Mouse (Mus musculus): Measurements from ENCODE around the gene Smg9. TPM values are rescaled to one million over a fixed set of nuclear protein-coding genes. Genes with fewer than 3 reads are reported as not detected.

Smg9 gene
- polyA plus RNA-seq, 1 experiment: not detected

- TF ChIP-seq POLR2A (IDR thresholded peaks at IDR 0.05; ENCODE audit: insufficient read depth, low read depth, low read length) (no peak), CTCF (IDR thresholded peaks at IDR 0.05; ENCODE audit: insufficient read depth, low read depth, low read length) (no peak)
Observed at GRCm38 (mm10) chr7:24442313-24442712, 42.9 kb downstream of the Smg9 start.

DNA sequence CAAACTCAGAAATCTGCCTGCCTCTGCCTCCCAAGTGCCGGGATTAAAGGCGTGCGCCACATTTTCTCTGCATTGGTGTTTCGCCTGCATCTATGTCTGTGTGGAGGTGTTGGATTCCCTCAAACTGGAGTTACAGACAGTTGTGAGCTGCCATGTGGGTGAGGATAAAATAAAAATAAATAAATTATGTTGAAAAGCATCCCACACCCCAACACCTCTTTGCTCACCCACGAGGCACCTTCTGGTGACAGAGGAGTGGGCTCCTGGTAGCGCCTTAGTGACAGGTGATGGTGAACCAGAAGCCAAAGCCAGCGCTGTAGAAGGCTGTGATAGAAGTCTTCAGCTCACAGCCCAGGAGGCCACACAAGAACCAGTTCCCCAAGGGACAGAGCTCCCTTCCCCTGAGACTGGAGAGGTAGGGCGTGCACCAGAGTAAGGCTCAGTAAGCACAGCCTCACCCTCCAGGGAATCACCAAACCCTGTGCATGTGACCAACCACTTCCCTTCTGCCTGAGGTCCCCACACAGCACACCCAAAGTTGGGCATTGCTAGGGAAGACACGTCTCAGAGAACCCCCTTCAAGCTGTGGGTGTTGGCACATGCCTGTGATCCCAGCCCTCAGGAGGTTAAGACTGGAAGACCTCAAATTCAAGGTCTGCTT, 46.0 kb downstream of the Smg9 start:
- WGBS: 90% methylated on average over 9 of the region's 9 CpGs

More at GRCm38 (mm10) chr7:24442313-24442712, 42.9 kb downstream of the Smg9 start:
- WGBS: 69% methylated on average over 8 of the region's 8 CpGs
- no peak overlapping the region for H3K27ac ChIP-seq (ENCODE audit: insufficient read depth, low read depth, low read length)
- peaks cover 11% of the 10 kb centered on the region for H3K4me1 ChIP-seq (ENCODE audit: control insufficient read depth, insufficient read depth, low read length)
- no peak overlapping the region for H3K4me3 ChIP-seq (ENCODE audit: insufficient read depth, low read depth, low read length)

DNA sequence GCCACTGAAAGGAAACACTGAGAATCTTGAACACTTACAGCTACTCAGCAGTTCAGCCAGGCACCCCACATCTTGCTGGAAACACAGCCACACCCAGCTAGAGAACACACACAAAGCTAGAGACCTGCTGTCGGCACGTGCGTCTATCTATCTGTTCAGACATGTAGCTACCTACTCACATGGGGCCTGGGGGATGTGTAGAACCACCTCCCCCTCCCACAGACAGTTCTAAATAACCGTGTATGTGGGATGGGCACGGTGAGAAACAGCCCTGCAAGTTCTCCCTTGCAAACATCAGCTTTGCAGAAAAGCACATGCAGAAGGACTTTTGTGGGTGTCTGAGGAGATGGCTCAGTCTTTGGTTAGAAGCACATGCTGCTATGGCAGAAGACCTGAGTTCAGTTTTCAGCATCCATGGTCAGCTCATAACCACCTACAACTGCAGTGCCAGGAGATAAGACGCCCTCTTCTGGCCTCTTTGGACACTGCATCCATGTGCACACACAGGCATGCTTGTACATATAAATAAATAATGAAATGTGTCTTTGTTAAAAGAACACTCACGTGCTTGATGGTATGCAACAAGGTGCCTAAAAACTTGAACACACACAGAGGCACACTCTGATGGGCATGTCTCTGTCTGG, 47.4 kb downstream of the Smg9 start:
- H3K4me3 ChIP-seq (ENCODE audit: insufficient read depth, low read depth, low read length): no peak overlapping the region
- peaks cover 9% of the 10 kb centered on the region for H3K4me1 ChIP-seq (ENCODE audit: control insufficient read depth, insufficient read depth, low read length)
- TF ChIP-seq CTCF (IDR thresholded peaks at IDR 0.05; ENCODE audit: insufficient read depth, low read depth, low read length) (no peak), POLR2A (IDR thresholded peaks at IDR 0.05; ENCODE audit: insufficient read depth, low read depth, low read length) (no peak)
- WGBS: 58% methylated on average over 7 of the region's 7 CpGs
- H3K27ac ChIP-seq (ENCODE audit: insufficient read depth, low read depth, low read length): no peak overlapping the region

More for the DNA sequence above, 46.0 kb downstream of the Smg9 start:
- Histone ChIP-seq H3K4me3 (ENCODE audit: insufficient read depth, low read depth, low read length) (no peak overlapping the region), H3K4me1 (ENCODE audit: control insufficient read depth, insufficient read depth, low read length) (peaks cover 8% of the 10 kb centered on the region), H3K27ac (ENCODE audit: insufficient read depth, low read depth, low read length) (no peak overlapping the region)
- TF ChIP-seq POLR2A (IDR thresholded peaks at IDR 0.05; ENCODE audit: insufficient read depth, low read depth, low read length) (no peak), CTCF (IDR thresholded peaks at IDR 0.05; ENCODE audit: insufficient read depth, low read depth, low read length) (no peak)

- whole genome bisulfite sequencing: 40% methylated on average over 14 of the region's 14 CpGs
- no peak overlapping the region for H3K27ac ChIP-seq (ENCODE audit: insufficient read depth, low read depth, low read length)
Observed at GRCm38 (mm10) chr7:24448782-24449517, 49.5 kb downstream of the Smg9 start.

DNA sequence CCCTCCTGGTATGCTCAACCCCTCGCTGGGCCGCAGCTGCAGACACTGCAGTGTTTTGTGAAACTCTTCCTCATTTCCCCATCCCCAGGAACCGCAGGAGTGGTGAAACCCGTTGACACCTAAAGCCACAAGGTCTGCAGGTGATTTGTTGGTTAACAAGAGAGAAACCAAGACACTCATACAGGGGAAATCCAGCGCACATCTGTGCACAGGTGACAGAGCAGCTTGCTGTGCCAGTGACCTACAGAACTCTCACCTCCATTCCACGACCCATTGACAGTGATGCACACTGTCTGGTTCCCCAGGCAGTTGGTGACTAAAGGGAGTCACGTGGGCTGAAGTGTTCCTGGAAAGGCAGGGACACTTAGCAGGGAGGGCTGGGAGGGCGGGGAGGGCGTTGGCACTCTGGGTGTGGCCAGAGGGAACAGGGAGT, 51.2 kb downstream of the Smg9 start:
- no peak for TF ChIP-seq CTCF (IDR thresholded peaks at IDR 0.05; ENCODE audit: insufficient read depth, low read depth, low read length)
- no peak for TF ChIP-seq POLR2A (IDR thresholded peaks at IDR 0.05; ENCODE audit: insufficient read depth, low read depth, low read length)
- Histone ChIP-seq H3K4me3 (ENCODE audit: insufficient read depth, low read depth, low read length) (no peak overlapping the region), H3K27ac (ENCODE audit: insufficient read depth, low read depth, low read length) (no peak overlapping the region), H3K4me1 (ENCODE audit: control insufficient read depth, insufficient read depth, low read length) (peaks cover 9% of the 10 kb centered on the region)
- 74% methylated on average over 9 of the region's 9 CpGs for WGBS

More at GRCm38 (mm10) chr7:24448782-24449517, 49.5 kb downstream of the Smg9 start:
- H3K4me3 ChIP-seq (ENCODE audit: insufficient read depth, low read depth, low read length): no peak overlapping the region
- peaks cover 9% of the 10 kb centered on the region for H3K4me1 ChIP-seq (ENCODE audit: control insufficient read depth, insufficient read depth, low read length)
- TF ChIP-seq CTCF (IDR thresholded peaks at IDR 0.05; ENCODE audit: insufficient read depth, low read depth, low read length) (no peak), POLR2A (IDR thresholded peaks at IDR 0.05; ENCODE audit: insufficient read depth, low read depth, low read length) (no peak)

DNA sequence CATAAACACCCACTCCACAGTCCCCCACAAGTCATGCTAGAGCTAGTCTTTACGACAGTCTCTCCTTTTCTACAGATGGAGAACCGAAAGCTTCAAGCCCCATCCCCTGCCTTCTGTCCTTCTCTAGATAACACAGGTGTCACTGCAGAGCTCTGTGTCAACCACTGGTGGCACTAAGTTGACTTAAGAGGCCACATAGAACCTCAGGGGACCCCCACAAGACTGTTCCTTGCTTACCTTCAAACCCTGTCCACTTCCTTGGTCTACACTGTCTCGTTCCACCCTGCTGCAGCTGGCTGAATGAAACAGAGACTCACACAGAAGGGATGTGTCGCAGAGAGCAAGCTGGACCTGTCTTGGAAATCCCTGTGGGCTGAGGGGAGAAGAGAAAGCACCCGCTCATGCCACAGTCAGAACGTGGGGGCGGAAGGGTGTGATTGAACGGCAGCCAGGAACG, 52.5 kb downstream of the Smg9 start, which contains the start of gene Irgc1:
TSS of gene Irgc1 (minus strand) at position 443 of the 457 bp plus-strand sequence.
- TF ChIP-seq CTCF (IDR thresholded peaks at IDR 0.05; ENCODE audit: insufficient read depth, low read depth, low read length) (no peak), POLR2A (IDR thresholded peaks at IDR 0.05; ENCODE audit: insufficient read depth, low read depth, low read length) (no peak)
- Histone ChIP-seq H3K4me1 (ENCODE audit: control insufficient read depth, insufficient read depth, low read length) (peaks cover 9% of the 10 kb centered on the region), H3K4me3 (ENCODE audit: insufficient read depth, low read depth, low read length) (no peak within 1 kb of the TSS), H3K27ac (ENCODE audit: insufficient read depth, low read depth, low read length) (no peak within 1 kb of the TSS)
- WGBS: 57% methylated on average over 9 of the region's 9 CpGs

DNA sequence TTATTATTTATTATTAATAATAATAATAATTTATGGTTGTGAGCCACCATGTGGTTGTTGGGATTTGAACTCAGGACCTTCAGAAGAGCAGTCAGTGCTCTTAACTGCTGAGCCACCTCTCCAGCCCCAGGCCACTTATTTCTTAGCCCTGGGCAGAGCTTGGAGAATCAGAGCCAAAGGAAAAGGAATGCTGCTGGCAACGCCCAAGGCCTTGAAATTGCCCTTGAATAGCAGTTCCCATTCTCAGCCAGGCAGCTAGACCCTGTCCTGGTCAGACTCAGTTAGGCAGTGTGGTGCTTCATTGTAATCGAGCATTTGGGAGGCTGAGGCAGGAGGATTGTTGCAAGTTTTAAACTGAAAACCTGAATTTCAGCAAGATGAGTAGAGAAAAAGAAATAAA, 54.8 kb downstream of the Smg9 start:
- 83% methylated on average over 2 of the region's 2 CpGs for WGBS
- H3K27ac ChIP-seq (ENCODE audit: insufficient read depth, low read depth, low read length): no peak overlapping the region
- no peak overlapping the region for H3K4me3 ChIP-seq (ENCODE audit: insufficient read depth, low read depth, low read length)
- TF ChIP-seq CTCF (IDR thresholded peaks at IDR 0.05; ENCODE audit: insufficient read depth, low read depth, low read length): no peak
- TF ChIP-seq POLR2A (IDR thresholded peaks at IDR 0.05; ENCODE audit: insufficient read depth, low read depth, low read length): no peak
- 0 out of 2 replicates have a peak, but pooled peaks cover 4% of the 10 kb centered on the region for H3K4me1 ChIP-seq (ENCODE audit: control insufficient read depth, insufficient read depth, low read length)

- Histone ChIP-seq H3K4me1 (ENCODE audit: control insufficient read depth, insufficient read depth, low read length) (no peaks in the 10 kb centered on the region), H3K27ac (ENCODE audit: insufficient read depth, low read depth, low read length) (no peak overlapping the region), H3K4me3 (ENCODE audit: insufficient read depth, low read depth, low read length) (no peak overlapping the region)
- TF ChIP-seq CTCF (IDR thresholded peaks at IDR 0.05; ENCODE audit: insufficient read depth, low read depth, low read length): no peak
- no peak for TF ChIP-seq POLR2A (IDR thresholded peaks at IDR 0.05; ENCODE audit: insufficient read depth, low read depth, low read length)
- 81% methylated on average over 5 of the region's 5 CpGs for WGBS
Observed at GRCm38 (mm10) chr7:24455726-24456125, 56.3 kb downstream of the Smg9 start.

Measured in olfactory bulb, adult 2 months (tissue).